Comparison of ENCODE assay signal across 8 mouse cellular contexts in the genomic region with DNA sequence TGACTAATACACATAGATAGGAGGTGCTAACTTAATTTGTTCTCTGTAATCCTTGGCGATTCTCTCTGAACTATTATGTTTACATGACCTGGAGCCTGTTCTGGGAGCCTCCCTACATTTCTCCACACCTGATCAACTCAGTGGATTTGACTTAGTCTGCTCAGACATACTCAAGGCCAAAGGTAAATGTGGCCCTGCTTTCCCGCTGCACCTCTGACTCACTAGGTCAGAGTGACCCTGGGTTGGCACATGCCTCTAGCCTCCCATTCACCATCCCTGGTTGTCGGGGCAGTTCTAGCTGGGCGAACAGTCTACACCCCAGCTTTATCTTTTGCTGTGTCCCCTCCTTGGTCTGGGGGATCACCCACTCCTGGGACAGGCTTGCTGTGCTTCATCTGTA. TPM values are rescaled to one million over a fixed set of nuclear protein-coding genes. Genes with fewer than 3 reads are reported as not detected.
DNase-seq lines count a peak whose midpoint lies in the region; ATAC-seq and TF ChIP-seq lines count a peak whose summit lies in the region.
"Not testable (repeated sequence)": the region's sequence is repeated elsewhere in the genome, so short reads cannot be mapped to it uniquely, and the experiment has no call there.
"Had no signal": no experiment of that assay in that cellular context is flagged by ENCODE, and none has a peak within 500 bp of the region (broad histone marks: within the 10 kb centered on the region; RNA-seq: fewer than 3 reads in every experiment).

No protein-coding gene starts in this region.

- not testable (repeated sequence) for H3K9me3 ChIP-seq in intestine, postnatal 0 days (ENCODE audit: control insufficient read depth); kidney, postnatal 0 days (replicated peaks; ENCODE audit: low read length)

- not testable (repeated sequence) for H3K9ac ChIP-seq in intestine, postnatal 0 days (ENCODE audit: low read depth, low read length); kidney, postnatal 0 days (ENCODE audit: low read depth, low read length); liver, adult 2 months (ENCODE audit: low read depth, low read length)

- not testable (repeated sequence) for TF ChIP-seq CTCF in intestine, postnatal 0 days (IDR thresholded peaks at IDR 0.05; ENCODE audit: low read depth); kidney, postnatal 0 days (IDR thresholded peaks at IDR 0.05; ENCODE audit: low read depth); liver, adult 2 months (IDR thresholded peaks at IDR 0.05; ENCODE audit: low read depth, low read length)

- WGBS in intestine, postnatal 0 days, result 73% methylated on average over 4 of the region's 4 CpGs
- WGBS in kidney, postnatal 0 days, result 77% methylated on average over 4 of the region's 4 CpGs
- 34% methylated on average over 4 of the region's 4 CpGs for WGBS in liver, adult 2 months

- H3K36me3 ChIP-seq in intestine, postnatal 0 days (ENCODE audit: control insufficient read depth, insufficient read depth); kidney, postnatal 0 days (ENCODE audit: insufficient read depth, low read length); liver, adult 2 months (ENCODE audit: control insufficient read depth, insufficient read depth, low read length): not testable (repeated sequence)

- H3K27ac ChIP-seq in intestine, postnatal 0 days (ENCODE audit: low read depth, low read length); kidney, postnatal 0 days; liver, adult 2 months (replicated peaks; ENCODE audit: insufficient read depth, low read depth, low read length): not testable (repeated sequence)

- ATAC-seq in intestine, postnatal 0 days, result peak; percentile 52
- ATAC-seq in kidney, postnatal 0 days (replicated peaks; ENCODE audit: low FRiP score, low read depth), result 0 out of 2 replicates have a peak, but pooled peaks have one; percentile 36

- DNase-seq in adrenal gland, adult (ENCODE audit: inconsistent age in 2 of 2, low spot score in 1 of 2), result peak; percentile 53 to 79
- peak; percentile 22 for DNase-seq in adrenal gland, postnatal 10 days
- peak; percentile 18 for DNase-seq in adrenal gland, postnatal 25 days
- not testable (repeated sequence) for DNase-seq in kidney, postnatal 0 days (ENCODE audit: low spot score)
- peak; percentile 76 for DNase-seq in liver, adult 2 months (ENCODE audit: extremely low read depth, low read depth, low spot score)
- peak; percentile 7 for DNase-seq in ovary, adult 18-20 months (ENCODE audit: low spot score)

- not testable (repeated sequence) for H3K4me3 ChIP-seq in intestine, postnatal 0 days (ENCODE audit: low read depth, low read length); kidney, postnatal 0 days (replicated peaks; ENCODE audit: low read depth, low read length); liver, adult 2 months (ENCODE audit: insufficient read depth, low read depth, low read length)

- not testable (repeated sequence) for H3K4me2 ChIP-seq in intestine, postnatal 0 days (replicated peaks; ENCODE audit: low read depth); kidney, postnatal 0 days (ENCODE audit: low read length)

- H3K79me2 ChIP-seq in liver, adult 2 months (ENCODE audit: control insufficient read depth, insufficient read depth, low read length), result not testable (repeated sequence)

- not testable (repeated sequence) for TF ChIP-seq POLR2A in liver, adult 2 months (IDR thresholded peaks at IDR 0.05; ENCODE audit: extremely low read depth, insufficient read depth, low read length)

- H3K27me3 ChIP-seq in intestine, postnatal 0 days (replicated peaks; ENCODE audit: control insufficient read depth, insufficient read depth, low read length); kidney, postnatal 0 days (ENCODE audit: insufficient read depth, low read length); liver, adult 2 months (ENCODE audit: control insufficient read depth, insufficient read depth, low read length): not testable (repeated sequence)

- H3K4me1 ChIP-seq in intestine, postnatal 0 days (replicated peaks; ENCODE audit: control insufficient read depth, insufficient read depth, low read length); kidney, postnatal 0 days (replicated peaks; ENCODE audit: insufficient read depth, low read length); liver, adult 2 months (ENCODE audit: control insufficient read depth, insufficient read depth, low read length): not testable (repeated sequence)

RNA-seq across cellular contexts. Expression of a gene that starts 17.1 kb away (rescaled TPM):
- total RNA-seq in adrenal gland, postnatal 10 days (2021), result 10 to 100 TPM; 26.2 to 37.8 TPM
- 58.9 and 64.9 TPM in 2 replicates for total RNA-seq in adrenal gland, postnatal 25 days (2021)
- polyA plus RNA-seq in intestine, postnatal 0 days (2015; fragmentation: Nextera tagmentation; extraction: Ambion mirVana), result 12.5 and 13.6 TPM in 2 replicates
- 17.4 and 19.7 TPM in 2 replicates for polyA plus RNA-seq in kidney, postnatal 0 days (2015; fragmentation: Nextera tagmentation; extraction: Ambion mirVana)
- 0.83 and 1.4 TPM in 2 replicates for total RNA-seq in liver, adult 2 months (2014; rRNA removed)
- 0.15 and 0.16 TPM in 2 replicates for polyA plus RNA-seq in liver, adult 2 months (2012; rRNA removed)
- polyA plus RNA-seq: G1E had no signal

Comparison
In these comparisons a context has a peak if more than half of its experiments do, and no peak if none do; other contexts are left out.
1. RNA of a gene that starts 17.1 kb away (total RNA-seq): 58.9 to 64.9 TPM in adrenal gland, postnatal 25 days and 26.2 to 37.8 TPM in adrenal gland, postnatal 10 days; 0.83 to 1.4 TPM in liver, adult 2 months; every median in the first group is over 10 times any median in the second.